Mouse (Mus musculus) left cerebral cortex, adult 2 months (tissue): ENCODE measurements around the gene Lrfn4. TPM values are rescaled to one million over a fixed set of nuclear protein-coding genes. Genes with fewer than 3 reads are reported as not detected.
A peak's percentile ranks its signal among the peaks of the same experiment; 100 is the strongest.
"Not testable (repeated sequence)": the region's sequence is repeated elsewhere in the genome, so short reads cannot be mapped to it uniquely, and the experiment has no call there.

Experiments used
- DNase-seq, 2 experiments: peaks; one replicate each; pipeline ENCODE4 v3.0.0; 2021 to 2022; ENCODE audit warnings: low spot score in 2 of 2, mixed read lengths in 1 of 2; ENCODE audit errors: extremely low spot score in 1 of 2
- H3K27ac ChIP-seq: fragments of 200-600 bp; 2 replicates; pipeline ENCODE4 v1.8.1; 2022
- H3K4me3 ChIP-seq: fragments of 200-600 bp; 2 replicates; pipeline ENCODE4 v1.8.1; 2022
- CTCF ChIP-seq: fragments of 200-600 bp; IDR thresholded peaks from 2 replicates; pipeline ENCODE4 v1.8.1; 2022; ENCODE audit warnings: antibody characterized with exemption, mild to moderate bottlenecking, moderate library complexity
- intact Hi-C: fragments of 180-260 bp; cut with DNase I; formaldehyde crosslinking; loops from one replicate; pipeline ENCODE4 v1.15.1; 2025
- total RNA-seq, 2 experiments: library from RNA; stranded (reverse); gene quantifications; 2 replicates each; pipeline ENCODE4 v1.2.3; 2021

The Lrfn4 gene
- total RNA-seq, 2 experiments from 2014 or later, result 41.2 to 44.9 TPM

- Histone ChIP-seq H3K27ac (no peak overlapping the region), H3K4me3 (no peak overlapping the region)
- DNase-seq, result no peak
- TF ChIP-seq CTCF, result no peak
- intact Hi-C loops, result no loop called here
These were observed 7.0 kb downstream of the Lrfn4 start for GRCm38 (mm10) chr19:4608511-4608910.

GRCm38 (mm10) chr19:4607406-4607805, 8.1 kb downstream of the Lrfn4 start:
- Histone ChIP-seq H3K4me3 (no peak overlapping the region), H3K27ac (no peak overlapping the region)
- DNase-seq, result no peak
- intact Hi-C loops, result no loop called here
- no peak for TF ChIP-seq CTCF

- Histone ChIP-seq H3K4me3 (no peak overlapping the region), H3K27ac (no peak overlapping the region)
- no peak for DNase-seq
- intact Hi-C loops, result no loop called here
- no peak for TF ChIP-seq CTCF
These were observed 9.8 kb downstream of the Lrfn4 start for GRCm38 (mm10) chr19:4605654-4606053.

GRCm38 (mm10) chr19:4603801-4604723, 11.4 kb downstream of the Lrfn4 start:
- TF ChIP-seq CTCF, result peak; percentile 9; the same call in 1 of the 2 replicates
- Histone ChIP-seq H3K4me3 (no peak overlapping the region), H3K27ac (no peak overlapping the region)
- intact Hi-C loops, result no loop called here
- no peak for DNase-seq

GRCm38 (mm10) chr19:4602459-4602858, 13.0 kb downstream of the Lrfn4 start:
- Histone ChIP-seq H3K4me3 (no peak overlapping the region), H3K27ac (no peak overlapping the region)
- TF ChIP-seq CTCF, result no peak
- DNase-seq, result no peak
- intact Hi-C loops, result no loop called here

- no peak for TF ChIP-seq CTCF
- no peak for DNase-seq
- intact Hi-C loops, result no loop called here
- Histone ChIP-seq H3K4me3 (no peak overlapping the region), H3K27ac (no peak overlapping the region)
These were observed 19.4 kb downstream of the Lrfn4 start for GRCm38 (mm10) chr19:4596071-4596470.

GRCm38 (mm10) chr19:4593792-4594522, 21.5 kb downstream of the Lrfn4 start:
- intact Hi-C loops, result no loop called here
- no peak for TF ChIP-seq CTCF
- Histone ChIP-seq H3K4me3 (no peak overlapping the region), H3K27ac (no peak overlapping the region)
- DNase-seq, result no peak

- TF ChIP-seq CTCF, result no peak
- no peak for DNase-seq
- intact Hi-C loops, result no loop called here
- no peak overlapping the region for H3K4me3 ChIP-seq
- H3K27ac ChIP-seq, result no peak overlapping the region
These were observed 25.4 kb downstream of the Lrfn4 start for GRCm38 (mm10) chr19:4590025-4590424.

GRCm38 (mm10) chr19:4589081-4589480, 26.4 kb downstream of the Lrfn4 start:
- TF ChIP-seq CTCF, result peak; percentile 16; the same call in 1 of the 2 replicates
- Histone ChIP-seq H3K27ac (no peak overlapping the region), H3K4me3 (no peak overlapping the region)
- no peak for DNase-seq
- intact Hi-C loops, result no loop called here

GRCm38 (mm10) chr19:4588430-4588829, 27.0 kb downstream of the Lrfn4 start:
- no peak for TF ChIP-seq CTCF
- intact Hi-C loops, result no loop called here

GRCm38 (mm10) chr19:4587426-4587825, 28.0 kb downstream of the Lrfn4 start:
- no peak for TF ChIP-seq CTCF
- H3K4me3 ChIP-seq, result no peak overlapping the region
- H3K27ac ChIP-seq, result peak overlapping the region; percentile 45
- DNase-seq, result peak; percentile 32 to 51
- intact Hi-C loops, result no loop called here

More at GRCm38 (mm10) chr19:4588430-4588829, 27.0 kb downstream of the Lrfn4 start:
- DNase-seq, result no peak
- H3K27ac ChIP-seq, result no peak overlapping the region
- no peak overlapping the region for H3K4me3 ChIP-seq

- peak overlapping the region; percentile 45; the same call in 1 of the 2 replicates for H3K27ac ChIP-seq
- H3K4me3 ChIP-seq, DNase-seq, intact Hi-C loops: not testable (repeated sequence)
These were observed 28.7 kb downstream of the Lrfn4 start for GRCm38 (mm10) chr19:4586783-4587182.
